Mouse (Mus musculus) neural tube, embryonic 11.5 days (tissue): ENCODE measurements around the gene Kcnip1. TPM values are rescaled to one million over a fixed set of nuclear protein-coding genes. Genes with fewer than 3 reads are reported as not detected.

Experiments used
- ATAC-seq: fragments of 200-750 bp; cut with Nextera tagmentation; 2 replicates; pipeline ENCODE4 v1.8.0; 2017; ENCODE audit warnings: moderate number of reproducible peaks, mild to moderate bottlenecking, moderate TSS enrichment, moderate library complexity; ENCODE audit not compliant: insufficient read depth, low FRiP score, low TSS enrichment
- DNase-seq: peaks from one replicate; pipeline ENCODE4 v3.0.0-alpha.2; 2015; ENCODE audit warnings: low spot score
- H3K27ac ChIP-seq: fragments of 300-500 bp; sonication (generic); 2 replicates; pipeline ENCODE4 v1.5.1; 2014; ENCODE audit warnings: low read depth, mild to moderate bottlenecking, low read length
- H3K27me3 ChIP-seq: fragments of 300-500 bp; sonication (generic); 2 replicates; pipeline ENCODE4 v1.6.1; 2014; ENCODE audit warnings: mild to moderate bottlenecking, low read length, mixed read lengths; ENCODE audit not compliant: control insufficient read depth, insufficient read depth
- H3K36me3 ChIP-seq: fragments of 300-500 bp; sonication (generic); 2 replicates; pipeline ENCODE4 v1.6.1; 2014; ENCODE audit warnings: mild to moderate bottlenecking, low read length, moderate library complexity, mixed read lengths; ENCODE audit not compliant: control insufficient read depth, insufficient read depth
- H3K4me1 ChIP-seq: fragments of 300-500 bp; sonication (generic); 2 replicates; pipeline ENCODE4 v1.6.1; 2014; ENCODE audit warnings: low read length, mixed read lengths; ENCODE audit not compliant: control insufficient read depth, insufficient read depth
- H3K4me2 ChIP-seq: fragments of 300-500 bp; sonication (generic); 2 replicates; pipeline ENCODE4 v1.6.1; 2014; ENCODE audit warnings: low read depth, mild to moderate bottlenecking, moderate library complexity
- H3K4me3 ChIP-seq: fragments of 300-500 bp; sonication (generic); 2 replicates; pipeline ENCODE4 v1.5.1; 2014; ENCODE audit warnings: low read depth, low read length
- H3K9ac ChIP-seq: fragments of 300-500 bp; sonication (generic); 2 replicates; pipeline ENCODE4 v1.6.1; 2014; ENCODE audit warnings: mild to moderate bottlenecking, low read length
- H3K9me3 ChIP-seq: fragments of 300-500 bp; sonication (generic); 2 replicates; pipeline ENCODE4 v1.6.1; 2016; ENCODE audit warnings: low read length; ENCODE audit not compliant: control insufficient read depth
- WGBS: fragments of 180-500 bp; shearing (Covaris S2); extraction: QIAGEN DNeasy Blood & Tissue Kit; methylation state at CpG from one replicate; pipeline ENCODE4 v1.1.7; 2014; 5-methylcytosine and 5-hydroxymethylcytosine counted together
- polyA plus RNA-seq: library from polyadenylated mRNA; unstranded; fragments of >200 nt; fragmentation: Nextera tagmentation; extraction: Ambion mirVana; gene quantifications from 2 replicates; pipeline ENCODE4 v1.2.1, GENCODE M21; 2014

Kcnip1 gene
- polyA plus RNA-seq, 1 experiment from 2014 or later: 16.7 TPM

GRCm38 (mm10) chr11:34012007-34012652 is 19.2 kb upstream of the Kcnip1 start:
- ATAC-seq: no peak

GRCm38 (mm10) chr11:34010859-34011172 is 17.9 kb upstream of the Kcnip1 start:
- Histone ChIP-seq H3K27me3 (no peaks in the 10 kb centered on the region), H3K36me3 (no peaks in the 10 kb centered on the region), H3K9ac (no peak overlapping the region), H3K9me3 (no peaks in the 10 kb centered on the region), H3K4me3 (no peak overlapping the region), H3K27ac (no peak overlapping the region), H3K4me1 (no peaks in the 10 kb centered on the region), H3K4me2 (no peak overlapping the region)
- WGBS: 77% methylated on average over 4 of the region's 4 CpGs
- ATAC-seq (no peak), DNase-seq (no peak)

More at GRCm38 (mm10) chr11:34012007-34012652, 19.2 kb upstream of the Kcnip1 start:
- H3K27ac ChIP-seq: no peak overlapping the region
- no peak overlapping the region for H3K4me3 ChIP-seq
- no peaks in the 10 kb centered on the region for H3K36me3 ChIP-seq
- no peak overlapping the region for H3K9ac ChIP-seq
- H3K4me2 ChIP-seq: no peak overlapping the region
- no peak for DNase-seq
- no peaks in the 10 kb centered on the region for H3K9me3 ChIP-seq
- 84% methylated on average over 6 of the region's 6 CpGs for WGBS
- H3K4me1 ChIP-seq: no peaks in the 10 kb centered on the region
- no peaks in the 10 kb centered on the region for H3K27me3 ChIP-seq

DNA sequence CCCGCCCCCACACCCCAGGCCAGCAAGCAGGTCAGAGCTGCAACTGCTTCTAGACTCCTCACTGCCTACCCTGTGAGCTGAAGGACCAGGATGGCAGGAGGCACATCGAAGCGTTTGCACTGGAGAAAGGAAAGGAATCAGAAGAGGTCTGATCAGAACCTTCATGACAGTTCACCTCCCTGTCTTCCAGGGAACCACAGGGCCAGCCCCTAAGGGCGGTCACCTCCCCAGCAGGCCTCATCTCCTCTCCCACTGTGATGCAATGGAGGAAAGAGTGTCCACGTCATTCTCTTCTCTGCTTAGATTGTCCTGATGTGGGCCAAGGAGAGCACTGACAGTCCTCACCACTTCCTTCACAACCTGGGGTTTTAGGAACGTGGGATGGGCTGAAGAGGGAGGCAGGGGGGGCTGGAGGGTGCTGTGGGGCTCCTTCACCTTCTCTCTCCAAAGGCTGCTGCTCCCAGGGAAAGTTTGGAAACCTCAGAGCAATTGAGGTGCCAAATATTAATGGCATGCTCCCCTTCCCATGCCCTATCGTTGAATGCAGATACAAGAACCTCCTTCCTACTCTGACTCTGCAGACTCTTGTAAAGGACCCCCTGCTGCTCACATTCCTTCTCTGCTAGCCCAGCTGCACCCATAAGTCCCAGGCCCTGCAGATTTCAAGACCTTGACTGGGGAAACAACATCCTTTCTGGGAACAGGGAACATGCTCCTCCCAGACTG is 17.3 kb upstream of the Kcnip1 start:
- Histone ChIP-seq H3K27me3 (no peaks in the 10 kb centered on the region), H3K27ac (no peak overlapping the region), H3K4me3 (no peak overlapping the region), H3K4me1 (no peaks in the 10 kb centered on the region), H3K36me3 (no peaks in the 10 kb centered on the region), H3K4me2 (no peak overlapping the region), H3K9me3 (no peaks in the 10 kb centered on the region), H3K9ac (no peak overlapping the region)
- WGBS: 67% methylated on average over 7 of the region's 7 CpGs
- ATAC-seq (no peak), DNase-seq (no peak)

DNA sequence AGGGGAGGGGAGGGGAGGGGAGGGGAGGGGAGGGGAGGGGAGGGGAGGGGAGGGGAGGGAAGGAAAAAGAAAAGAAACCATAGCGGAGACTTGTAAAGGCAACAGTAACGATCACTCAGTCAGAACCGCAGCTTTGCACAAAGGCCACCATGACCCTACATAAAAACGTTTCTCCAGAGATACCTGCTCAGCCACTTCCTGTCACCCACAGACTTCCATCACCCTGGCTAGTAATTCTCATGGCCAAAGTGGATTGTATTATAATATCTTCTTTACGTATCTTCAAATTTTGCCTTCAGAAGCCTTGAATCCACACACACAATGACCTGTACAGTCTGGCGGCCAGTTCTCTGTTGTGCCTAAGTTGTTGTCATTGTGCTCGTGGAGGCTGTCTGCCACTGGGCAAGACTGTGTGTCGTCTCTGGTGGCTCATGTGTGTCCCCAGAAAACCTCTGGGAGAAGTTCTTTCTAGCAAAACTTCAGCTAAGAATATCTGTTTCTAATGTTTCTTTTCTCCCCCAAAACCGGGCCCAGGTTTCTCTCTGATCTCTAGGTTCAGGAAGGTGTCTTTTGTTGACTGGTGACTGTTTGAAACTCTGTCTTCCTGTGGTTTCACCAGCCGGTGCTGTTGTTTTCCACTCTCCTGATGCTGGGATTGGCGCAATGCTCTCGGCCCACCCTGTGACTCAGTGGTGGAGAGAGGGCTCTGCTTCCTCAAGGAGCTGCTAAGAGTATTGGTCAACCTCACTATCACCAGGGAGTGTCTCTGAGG is 16.6 kb upstream of the Kcnip1 start:
- 77% methylated on average over 12 of the region's 12 CpGs for WGBS

DNA sequence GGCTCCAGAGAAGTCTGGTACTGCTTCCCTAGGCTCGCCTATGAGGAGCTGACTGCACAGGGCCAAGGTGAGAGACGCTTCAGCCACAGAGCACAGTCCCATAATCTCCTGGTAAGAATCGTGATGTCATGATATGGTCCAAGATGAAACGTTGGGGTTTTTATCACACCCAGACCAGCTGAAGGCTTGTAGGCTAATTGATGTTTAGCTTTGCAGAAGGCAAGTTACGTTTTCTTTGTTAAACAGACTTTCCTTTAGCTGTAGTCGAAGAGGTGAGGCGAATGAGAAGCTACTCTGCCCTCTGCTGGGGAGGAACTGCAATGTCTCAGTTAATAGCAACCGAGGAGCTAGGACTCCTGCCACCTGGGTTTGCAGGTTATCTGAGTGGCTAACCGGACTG is 15.8 kb upstream of the Kcnip1 start:
- Histone ChIP-seq H3K9ac (no peak overlapping the region), H3K9me3 (no peaks in the 10 kb centered on the region), H3K4me1 (no peaks in the 10 kb centered on the region), H3K4me3 (no peak overlapping the region), H3K36me3 (no peaks in the 10 kb centered on the region), H3K4me2 (no peak overlapping the region), H3K27me3 (no peaks in the 10 kb centered on the region), H3K27ac (no peak overlapping the region)
- peak; percentile 44 for DNase-seq
- WGBS: 58% methylated on average over 9 of the region's 9 CpGs
- no peak for ATAC-seq

More for the DNA sequence above, 16.6 kb upstream of the Kcnip1 start:
- DNase-seq: no peak
- no peak overlapping the region for H3K27ac ChIP-seq
- no peak overlapping the region for H3K4me2 ChIP-seq
- no peak overlapping the region for H3K9ac ChIP-seq
- H3K36me3 ChIP-seq: no peaks in the 10 kb centered on the region
- H3K27me3 ChIP-seq: no peaks in the 10 kb centered on the region
- ATAC-seq: no peak
- H3K9me3 ChIP-seq: no peaks in the 10 kb centered on the region
- no peaks in the 10 kb centered on the region for H3K4me1 ChIP-seq
- no peak overlapping the region for H3K4me3 ChIP-seq

DNA sequence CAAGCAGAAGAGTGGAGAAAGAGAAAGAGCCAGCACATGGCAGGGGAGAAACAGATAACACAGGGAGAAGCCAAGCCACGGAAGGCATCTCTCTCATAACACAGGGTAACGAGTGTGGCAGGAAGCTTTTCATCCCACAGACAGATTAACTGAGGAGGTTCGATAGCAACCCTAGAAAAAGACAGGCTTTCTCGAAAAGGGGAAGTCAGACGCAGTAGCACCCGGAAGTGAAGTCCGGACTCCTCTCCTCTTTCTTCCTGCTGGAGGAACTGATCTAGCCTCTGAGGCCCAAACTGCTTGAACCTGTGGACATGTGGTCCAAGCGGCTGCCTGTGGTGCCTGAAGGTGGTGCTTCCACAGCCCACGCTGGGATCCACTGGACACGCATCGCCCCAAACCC is 15.3 kb upstream of the Kcnip1 start:
- Histone ChIP-seq H3K9ac (no peak overlapping the region), H3K4me2 (no peak overlapping the region), H3K27ac (no peak overlapping the region), H3K4me1 (no peaks in the 10 kb centered on the region), H3K4me3 (no peak overlapping the region), H3K27me3 (no peaks in the 10 kb centered on the region), H3K36me3 (no peaks in the 10 kb centered on the region), H3K9me3 (no peaks in the 10 kb centered on the region)
- WGBS: 93% methylated on average over 11 of the region's 11 CpGs
- no peak for ATAC-seq
- DNase-seq: no peak

DNA sequence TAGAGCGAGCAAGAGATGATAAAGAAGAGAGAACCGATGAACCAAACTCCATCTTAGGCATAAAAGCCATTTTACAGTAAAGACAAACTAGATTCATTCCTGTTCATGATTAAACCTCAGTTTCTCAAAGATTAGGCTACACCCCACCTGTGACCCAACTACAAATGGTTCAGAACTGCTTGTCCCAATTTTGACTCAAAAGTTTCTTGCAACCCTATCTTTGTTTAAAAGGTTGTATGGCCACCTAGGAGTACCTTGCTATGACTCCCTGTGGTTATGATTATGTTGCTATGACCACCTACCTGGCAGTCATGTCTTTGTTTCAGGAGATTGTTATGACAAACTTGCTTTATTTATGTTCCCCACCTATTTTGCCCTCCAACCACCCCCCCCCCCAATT is 14.7 kb upstream of the Kcnip1 start:
- 97% methylated on average over 2 of the region's 2 CpGs for WGBS
- ATAC-seq: no peak
- DNase-seq: no peak
- H3K4me2 ChIP-seq: no peak overlapping the region
- no peak overlapping the region for H3K9ac ChIP-seq
- no peaks in the 10 kb centered on the region for H3K27me3 ChIP-seq
- no peak overlapping the region for H3K4me3 ChIP-seq
- H3K9me3 ChIP-seq: no peaks in the 10 kb centered on the region
- no peak overlapping the region for H3K27ac ChIP-seq
- H3K36me3 ChIP-seq: no peaks in the 10 kb centered on the region
- no peaks in the 10 kb centered on the region for H3K4me1 ChIP-seq

DNA sequence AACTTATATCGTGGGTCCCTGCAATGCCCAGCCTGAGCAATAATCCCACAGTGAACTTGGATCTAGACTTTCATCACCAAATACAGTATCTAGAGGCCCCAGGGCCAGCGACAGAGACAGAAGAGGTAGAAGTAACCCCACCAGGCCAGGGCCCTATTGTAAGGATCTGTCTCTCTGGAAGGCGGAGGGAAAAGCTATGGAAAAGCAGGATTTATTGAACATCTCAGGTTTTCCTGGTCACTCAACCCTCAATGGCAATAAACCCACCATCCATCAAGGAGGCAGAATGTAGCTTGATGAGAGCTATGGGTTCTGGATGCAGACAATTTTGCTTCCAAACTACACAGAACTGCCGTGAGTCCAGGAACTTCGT is 9.6 kb upstream of the Kcnip1 start:
- H3K27ac ChIP-seq: no peak overlapping the region
- no peak overlapping the region for H3K4me3 ChIP-seq
- H3K9ac ChIP-seq: no peak overlapping the region
- DNase-seq (no peak), ATAC-seq (no peak)
- no peaks in the 10 kb centered on the region for H3K27me3 ChIP-seq
- no peaks in the 10 kb centered on the region for H3K9me3 ChIP-seq
- 76% methylated on average over 5 of the region's 5 CpGs for WGBS
- H3K36me3 ChIP-seq: no peaks in the 10 kb centered on the region
- no peak overlapping the region for H3K4me2 ChIP-seq
- H3K4me1 ChIP-seq: no peaks in the 10 kb centered on the region
